Mouse (Mus musculus) embryonic fibroblast, embryonic 13.5 days (primary cell): ENCODE measurements around the gene Pax8.

Source experiments
- CTCF ChIP-seq: IDR thresholded peaks from 2 replicates; pipeline ENCODE4 v1.5.1; 2011; ENCODE audit warnings: mild to moderate bottlenecking, control low read depth, low read length, moderate library complexity, borderline replicate concordance; ENCODE audit not compliant: insufficient read depth
- POLR2A ChIP-seq: IDR thresholded peaks from 2 replicates; pipeline ENCODE4 v1.6.1; 2011; ENCODE audit warnings: low read depth, mild to moderate bottlenecking, control low read depth, low read length, moderate library complexity

GRCm38 (mm10) chr2:24416668-24417067, 58.7 kb downstream of the Pax8 start:
- TF ChIP-seq CTCF = no peak
- TF ChIP-seq POLR2A = no peak
